Mouse (Mus musculus): ENCODE measurements around the gene Sptssb. TPM values are rescaled to one million over a fixed set of nuclear protein-coding genes. Genes with fewer than 3 reads are reported as not detected.

The Sptssb gene
- 0.12 and 0.25 TPM in 2 replicates for polyA plus RNA-seq (2016; fragmentation: Nextera tagmentation; extraction: Ambion mirVana)

- Histone ChIP-seq H3K4me1 (replicated peaks) (peaks cover 16% of the 10 kb centered on the region), H3K27ac (no peak within 1 kb of the TSS), H3K9me3 (no peaks in the 10 kb centered on the region), H3K4me3 (peak within 1 kb of the TSS; percentile 64), H3K36me3 (no peaks in the 10 kb centered on the region), H3K27me3 (ENCODE audit: insufficient read depth, poor library complexity, severe bottlenecking) (peaks cover 32% of the 10 kb centered on the region)
- DNase-seq (ENCODE audit: low spot score): peak; percentile 35
- WGBS: 2% methylated on average over 24 of the region's 24 CpGs
Observed at GRCm38 (mm10) chr3:69859858-69860588, at the start of gene Sptssb. Gene Sptssb, minus strand, starts transcription at chr3:69859940.

GRCm38 (mm10) chr3:69908074-69908473 lies 48.3 kb upstream of the Sptssb start:
- H3K27me3 ChIP-seq (ENCODE audit: insufficient read depth, poor library complexity, severe bottlenecking): no peaks in the 10 kb centered on the region
- H3K9me3 ChIP-seq: no peaks in the 10 kb centered on the region
- no peaks in the 10 kb centered on the region for H3K36me3 ChIP-seq
- H3K27ac ChIP-seq: no peak overlapping the region
- peaks cover 5% of the 10 kb centered on the region; the same call in 1 of the 2 replicates for H3K4me1 ChIP-seq (replicated peaks)
- WGBS: 55% methylated on average over 4 of the region's 4 CpGs
- no peak for DNase-seq (ENCODE audit: low spot score)
- H3K4me3 ChIP-seq: no peak overlapping the region

GRCm38 (mm10) chr3:69907564-69907963 lies 47.8 kb upstream of the Sptssb start:
- Histone ChIP-seq H3K36me3 (no peaks in the 10 kb centered on the region), H3K4me3 (no peak overlapping the region), H3K27me3 (ENCODE audit: insufficient read depth, poor library complexity, severe bottlenecking) (no peaks in the 10 kb centered on the region), H3K27ac (no peak overlapping the region), H3K4me1 (replicated peaks) (no peaks in the 10 kb centered on the region), H3K9me3 (no peaks in the 10 kb centered on the region)
- 67% methylated on average over 6 of the region's 6 CpGs for WGBS
- DNase-seq (ENCODE audit: low spot score): no peak

GRCm38 (mm10) chr3:69902787-69903477 lies 43.2 kb upstream of the Sptssb start:
- no peak for DNase-seq (ENCODE audit: low spot score)
- H3K4me3 ChIP-seq: no peak overlapping the region
- H3K36me3 ChIP-seq: no peaks in the 10 kb centered on the region
- WGBS: 90% methylated on average over 9 of the region's 9 CpGs
- H3K27ac ChIP-seq: no peak overlapping the region
- no peaks in the 10 kb centered on the region for H3K9me3 ChIP-seq
- no peaks in the 10 kb centered on the region for H3K27me3 ChIP-seq (ENCODE audit: insufficient read depth, poor library complexity, severe bottlenecking)
- H3K4me1 ChIP-seq (replicated peaks): no peaks in the 10 kb centered on the region

GRCm38 (mm10) chr3:69902382-69902781 lies 42.6 kb upstream of the Sptssb start:
- no peaks in the 10 kb centered on the region for H3K4me1 ChIP-seq (replicated peaks)
- no peaks in the 10 kb centered on the region for H3K36me3 ChIP-seq
- no peak overlapping the region for H3K27ac ChIP-seq
- H3K9me3 ChIP-seq: no peaks in the 10 kb centered on the region
- DNase-seq (ENCODE audit: low spot score): no peak
- whole genome bisulfite sequencing: 66% methylated on average over 2 of the region's 2 CpGs
- H3K4me3 ChIP-seq: no peak overlapping the region
- H3K27me3 ChIP-seq (ENCODE audit: insufficient read depth, poor library complexity, severe bottlenecking): no peaks in the 10 kb centered on the region

- DNase-seq (ENCODE audit: low spot score): no peak
- Histone ChIP-seq H3K27ac (no peak overlapping the region), H3K27me3 (ENCODE audit: insufficient read depth, poor library complexity, severe bottlenecking) (no peaks in the 10 kb centered on the region), H3K4me1 (replicated peaks) (no peaks in the 10 kb centered on the region), H3K4me3 (no peak overlapping the region), H3K9me3 (no peaks in the 10 kb centered on the region), H3K36me3 (no peaks in the 10 kb centered on the region)
Observed at GRCm38 (mm10) chr3:69901874-69902381, 42.2 kb upstream of the Sptssb start.

- WGBS: 73% methylated on average over 5 of the region's 5 CpGs
- H3K9me3 ChIP-seq: no peaks in the 10 kb centered on the region
- no peaks in the 10 kb centered on the region for H3K4me1 ChIP-seq (replicated peaks)
- no peak for DNase-seq (ENCODE audit: low spot score)
- H3K36me3 ChIP-seq: no peaks in the 10 kb centered on the region
- no peaks in the 10 kb centered on the region for H3K27me3 ChIP-seq (ENCODE audit: insufficient read depth, poor library complexity, severe bottlenecking)
- H3K4me3 ChIP-seq: no peak overlapping the region
- H3K27ac ChIP-seq: no peak overlapping the region
Observed at GRCm38 (mm10) chr3:69900335-69900734, 40.6 kb upstream of the Sptssb start.

GRCm38 (mm10) chr3:69897917-69898594 lies 38.3 kb upstream of the Sptssb start:
- Histone ChIP-seq H3K4me1 (replicated peaks) (no peaks in the 10 kb centered on the region), H3K4me3 (no peak overlapping the region), H3K9me3 (no peaks in the 10 kb centered on the region), H3K27me3 (ENCODE audit: insufficient read depth, poor library complexity, severe bottlenecking) (no peaks in the 10 kb centered on the region), H3K27ac (no peak overlapping the region), H3K36me3 (no peaks in the 10 kb centered on the region)
- no peak for DNase-seq (ENCODE audit: low spot score)
- 73% methylated on average over 7 of the region's 8 CpGs for WGBS

- DNase-seq (ENCODE audit: low spot score): no peak
Observed at GRCm38 (mm10) chr3:69895516-69895915, 35.8 kb upstream of the Sptssb start.

GRCm38 (mm10) chr3:69892187-69893094 lies 32.7 kb upstream of the Sptssb start:
- Histone ChIP-seq H3K27ac (no peak overlapping the region), H3K27me3 (ENCODE audit: insufficient read depth, poor library complexity, severe bottlenecking) (no peaks in the 10 kb centered on the region), H3K9me3 (no peaks in the 10 kb centered on the region), H3K4me3 (no peak overlapping the region), H3K4me1 (replicated peaks) (no peaks in the 10 kb centered on the region), H3K36me3 (no peaks in the 10 kb centered on the region)
- DNase-seq (ENCODE audit: low spot score): no peak
- WGBS: 86% methylated on average over 9 of the region's 9 CpGs

More at GRCm38 (mm10) chr3:69895516-69895915, 35.8 kb upstream of the Sptssb start:
- no peaks in the 10 kb centered on the region for H3K27me3 ChIP-seq (ENCODE audit: insufficient read depth, poor library complexity, severe bottlenecking)
- no peak overlapping the region for H3K27ac ChIP-seq
- 91% methylated on average over 11 of the region's 11 CpGs for WGBS
- no peaks in the 10 kb centered on the region for H3K4me1 ChIP-seq (replicated peaks)
- no peaks in the 10 kb centered on the region for H3K36me3 ChIP-seq
- no peaks in the 10 kb centered on the region for H3K9me3 ChIP-seq
- H3K4me3 ChIP-seq: no peak overlapping the region

GRCm38 (mm10) chr3:69885866-69886265 lies 26.1 kb upstream of the Sptssb start:
- H3K9me3 ChIP-seq: no peaks in the 10 kb centered on the region
- no peaks in the 10 kb centered on the region for H3K36me3 ChIP-seq
- no peaks in the 10 kb centered on the region for H3K4me1 ChIP-seq (replicated peaks)
- H3K27ac ChIP-seq: no peak overlapping the region
- DNase-seq (ENCODE audit: low spot score): no peak
- 79% methylated on average over 2 of the region's 2 CpGs for WGBS
- no peaks in the 10 kb centered on the region for H3K27me3 ChIP-seq (ENCODE audit: insufficient read depth, poor library complexity, severe bottlenecking)
- H3K4me3 ChIP-seq: no peak overlapping the region

GRCm38 (mm10) chr3:69883710-69884109 lies 24.0 kb upstream of the Sptssb start:
- no peaks in the 10 kb centered on the region for H3K9me3 ChIP-seq
- DNase-seq (ENCODE audit: low spot score): no peak
- H3K4me1 ChIP-seq (replicated peaks): no peaks in the 10 kb centered on the region
- H3K27me3 ChIP-seq (ENCODE audit: insufficient read depth, poor library complexity, severe bottlenecking): no peaks in the 10 kb centered on the region
- no peak overlapping the region for H3K27ac ChIP-seq
- WGBS: 78% methylated on average over 1 of the region's 1 CpGs
- H3K4me3 ChIP-seq: no peak overlapping the region
- H3K36me3 ChIP-seq: no peaks in the 10 kb centered on the region

All from hindbrain, embryonic 10.5 days (tissue).